Mouse (Mus musculus) adipose tissue, adult 10 weeks (tissue): ENCODE data around the gene Pttg1. TPM values are rescaled to one million over a fixed set of nuclear protein-coding genes. Genes with fewer than 3 reads are reported as not detected.

Experiments used
- polyA plus RNA-seq: library from polyadenylated mRNA; stranded (reverse); fragments of 350-450 nt; fragmentation: Illumina TruSeq; extraction: RNeasy Lipid Tissue Mini Kit (QIAGEN cat#74804); gene quantifications from one replicate; pipeline ENCODE4 v1.2.3, GENCODE M21; 2014; ENCODE audit warnings: low read depth, low replicate concordance

Pttg1 gene
- 76.5 TPM for polyA plus RNA-seq

DNA sequence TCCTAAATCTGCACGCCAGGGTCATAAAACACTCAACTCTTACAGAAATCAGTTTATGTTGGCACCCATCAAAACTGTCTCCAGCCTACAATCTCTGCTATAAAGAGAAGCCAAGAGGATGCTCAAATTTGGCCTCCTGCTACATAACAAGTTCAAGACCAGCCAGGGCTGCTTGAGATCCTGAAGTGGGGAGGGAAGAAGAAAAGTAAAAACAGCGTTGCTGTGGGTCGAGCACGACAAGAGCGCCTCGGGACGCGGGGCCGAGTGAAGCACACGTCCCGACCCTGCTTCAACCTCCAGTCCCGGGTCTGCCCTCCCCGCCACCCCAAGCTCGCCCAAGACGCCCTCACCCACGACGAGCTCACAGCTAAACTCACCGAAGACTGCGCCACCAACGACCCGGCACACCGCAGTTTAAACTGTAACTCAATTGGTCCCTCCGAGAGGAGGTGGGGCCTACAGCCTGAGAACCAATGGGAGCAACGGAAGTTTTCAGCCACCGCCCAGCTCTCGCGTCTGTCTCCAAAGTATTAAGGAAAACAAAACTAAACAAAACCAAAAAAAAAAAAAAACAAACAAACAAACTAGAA, at the start of gene Pttg1:
Gene Pttg1, minus strand, starts transcription at position 428 of the 590 bp plus-strand sequence.

DNA sequence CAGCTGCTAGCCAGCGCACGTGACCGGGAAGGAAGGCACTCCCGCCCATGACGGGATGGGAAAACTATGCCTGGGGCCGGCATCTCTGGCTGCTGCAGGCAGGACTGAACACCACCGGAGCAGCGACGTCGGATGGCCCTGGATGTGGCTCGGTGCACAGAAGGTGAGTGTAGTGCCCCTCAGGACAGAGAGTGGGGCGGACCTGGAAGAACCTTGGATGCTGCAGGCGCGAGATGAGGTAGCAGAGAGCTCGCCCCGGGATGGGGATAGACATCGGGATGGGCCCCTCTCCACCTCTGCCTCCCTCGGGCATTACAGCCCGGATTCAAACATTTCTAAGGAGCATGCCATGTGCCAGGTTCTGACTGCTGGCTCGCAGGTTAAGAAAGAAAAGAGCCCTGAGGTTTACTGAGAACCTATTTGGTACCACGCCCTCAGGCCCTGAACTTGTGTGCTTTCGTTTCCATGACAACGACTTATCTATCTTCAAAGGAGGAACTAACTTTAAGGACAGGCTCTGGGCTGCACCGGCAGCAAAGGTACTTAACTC, 48.2 kb upstream of the Pttg1 start, which contains the start of gene C1qtnf2:
Gene C1qtnf2, plus strand, starts transcription at position 52 of the 550 bp plus-strand sequence.

DNA sequence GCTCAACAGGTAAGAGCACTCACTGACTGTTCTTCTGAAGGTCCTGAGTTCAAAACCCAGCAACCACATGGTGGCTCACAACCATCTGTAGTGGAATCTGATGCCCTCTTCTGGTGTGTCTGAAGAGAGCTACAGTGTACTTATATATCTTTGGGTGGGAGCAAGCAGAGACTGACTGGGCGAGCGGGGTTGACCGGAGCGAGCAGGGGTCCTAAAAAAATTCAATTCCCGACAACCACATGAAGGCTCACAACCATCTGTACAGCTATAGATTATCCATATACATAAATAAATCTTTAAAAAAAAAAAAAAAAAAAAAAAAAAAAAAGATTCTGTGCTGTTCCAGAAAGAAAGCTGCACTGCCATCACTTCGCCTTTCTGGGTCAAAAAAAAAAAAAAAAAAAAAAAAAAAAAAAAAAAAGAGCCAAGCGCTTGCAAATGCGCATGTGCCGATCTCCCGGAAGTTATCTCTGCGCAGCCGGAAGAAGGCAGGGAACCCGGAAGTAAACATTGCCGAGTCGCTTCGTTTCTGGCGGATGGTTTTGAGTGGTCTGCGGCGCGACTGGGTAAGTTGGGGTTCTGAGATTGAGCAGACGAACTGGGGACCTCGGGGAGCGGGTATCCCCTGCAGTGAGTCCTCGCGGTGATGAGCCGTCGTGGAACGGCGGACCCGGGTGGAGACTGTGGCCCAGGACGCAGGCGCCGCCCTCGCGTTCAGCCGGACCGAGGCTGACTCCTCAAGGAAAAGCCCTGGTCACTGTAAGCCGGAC, 7.4 kb upstream of the Pttg1 start, which contains the start of gene Slu7:
Gene Slu7, plus strand, starts transcription at position 491 of the 770 bp plus-strand sequence.

Other genes starting within 250 kb of the Pttg1 start
- 34.2 TPM for gene Slu7, start 7.5 kb upstream of the Pttg1 start, polyA plus RNA-seq
- 8.6 TPM for gene C1qtnf2, start 48.0 kb upstream of the Pttg1 start, polyA plus RNA-seq
- 2.5 TPM for gene Ccnjl, start 102.5 kb upstream of the Pttg1 start, polyA plus RNA-seq
- 0.43 TPM for gene 4933415A04Rik, start 160.8 kb upstream of the Pttg1 start, polyA plus RNA-seq
- not detected for gene Fabp6, start 175.3 kb upstream of the Pttg1 start, polyA plus RNA-seq